Mouse (Mus musculus): Measurements from ENCODE around the gene Rilpl1. TPM values are rescaled to one million over a fixed set of nuclear protein-coding genes. Genes with fewer than 3 reads are reported as not detected.

Rilpl1 gene
- polyA plus RNA-seq, 1 experiment = 3.6 TPM

DNA sequence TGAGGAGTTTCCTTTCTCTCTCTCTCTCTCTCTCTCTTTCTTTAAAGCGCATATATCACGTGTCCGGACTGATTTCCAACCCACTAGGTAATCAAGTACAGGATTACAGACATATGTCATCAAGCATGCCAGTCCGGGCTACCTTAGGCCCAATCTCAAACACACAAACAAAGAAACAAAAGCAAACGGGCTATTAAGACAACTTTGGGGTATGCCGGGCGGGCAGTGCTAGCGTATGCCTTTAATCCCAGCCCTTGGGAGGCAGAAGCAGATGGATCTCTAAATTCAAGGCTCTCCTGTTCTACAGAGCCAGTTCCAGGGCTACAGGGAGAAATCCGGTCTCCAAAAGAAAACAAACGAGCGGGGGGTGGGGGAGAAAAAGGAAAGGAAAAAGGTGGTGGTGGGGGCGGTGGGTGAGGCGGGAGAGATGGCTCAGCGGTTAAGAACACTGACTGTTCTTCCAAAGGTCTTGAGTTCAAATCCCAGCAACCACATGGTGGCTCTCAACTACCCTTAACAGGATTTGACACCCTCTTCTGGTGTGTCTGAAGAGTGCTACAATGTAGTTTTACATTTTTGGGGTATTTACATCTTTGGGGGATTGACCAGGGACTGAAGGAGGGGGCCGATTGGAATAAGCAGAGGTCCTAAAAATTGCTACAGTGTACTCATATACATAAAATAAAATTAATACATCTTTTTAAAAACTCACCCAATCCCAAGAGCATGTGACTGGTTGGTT lies 47.4 kb downstream of the Rilpl1 start:
- Histone ChIP-seq H3K4me3 (ENCODE audit: extremely low read depth, insufficient read depth, insufficient read length) (peak overlapping the region; percentile 71), H3K36me3 (ENCODE audit: control insufficient read depth, insufficient read depth, low read length) (no peaks in the 10 kb centered on the region), H3K4me1 (ENCODE audit: control insufficient read depth, insufficient read depth, insufficient read length) (peaks cover 3% of the 10 kb centered on the region; the same call in 1 of the 2 replicates), H3K27ac (ENCODE audit: insufficient read depth, low read length) (peak overlapping the region; percentile 90), H3K27me3 (ENCODE audit: control insufficient read depth, insufficient read depth, low read length) (no peaks in the 10 kb centered on the region)
- DNase-seq (ENCODE audit: low read depth in 1 of 2, low spot score in 2 of 2) = no peak
- TF ChIP-seq POLR2A (IDR thresholded peaks at IDR 0.05; ENCODE audit: low read depth, low read length) (no peak), CTCF (IDR thresholded peaks at IDR 0.05; ENCODE audit: extremely low read depth, insufficient read depth, insufficient read length, insufficient replicate concordance) (no peak)
- WGBS = 5% methylated on average over 15 of the region's 15 CpGs

- no peak for TF ChIP-seq CTCF (IDR thresholded peaks at IDR 0.05; ENCODE audit: extremely low read depth, insufficient read depth, insufficient read length, insufficient replicate concordance)
- peak; percentile 67 for TF ChIP-seq POLR2A (IDR thresholded peaks at IDR 0.05; ENCODE audit: low read depth, low read length)
- peak; percentile 84 to 92 for DNase-seq (ENCODE audit: low read depth in 1 of 2, low spot score in 2 of 2)
- Histone ChIP-seq H3K36me3 (ENCODE audit: control insufficient read depth, insufficient read depth, low read length) (no peaks in the 10 kb centered on the region), H3K27ac (ENCODE audit: insufficient read depth, low read length) (peak within 1 kb of the TSS; percentile 90), H3K4me1 (ENCODE audit: control insufficient read depth, insufficient read depth, insufficient read length) (peaks cover 7% of the 10 kb centered on the region; the same call in 1 of the 2 replicates), H3K27me3 (ENCODE audit: control insufficient read depth, insufficient read depth, low read length) (no peaks in the 10 kb centered on the region), H3K4me3 (ENCODE audit: extremely low read depth, insufficient read depth, insufficient read length) (peak within 1 kb of the TSS; percentile 75)
- WGBS = 1% methylated on average over 48 of the region's 48 CpGs
Observed at GRCm38 (mm10) chr5:124482966-124483654, 48.1 kb downstream of the Rilpl1 start, which contains the start of gene Snrnp35. Gene Snrnp35 (plus strand): TSS chr5:124483134.

- Histone ChIP-seq H3K4me3 (ENCODE audit: extremely low read depth, insufficient read depth, insufficient read length) (peak overlapping the region; percentile 75), H3K36me3 (ENCODE audit: control insufficient read depth, insufficient read depth, low read length) (no peaks in the 10 kb centered on the region), H3K4me1 (ENCODE audit: control insufficient read depth, insufficient read depth, insufficient read length) (peaks cover 7% of the 10 kb centered on the region; the same call in 1 of the 2 replicates), H3K27me3 (ENCODE audit: control insufficient read depth, insufficient read depth, low read length) (no peaks in the 10 kb centered on the region), H3K27ac (ENCODE audit: insufficient read depth, low read length) (peak overlapping the region; percentile 90)
- no peak for DNase-seq (ENCODE audit: low read depth in 1 of 2, low spot score in 2 of 2)
- WGBS = 3% methylated on average over 13 of the region's 13 CpGs
- TF ChIP-seq CTCF (IDR thresholded peaks at IDR 0.05; ENCODE audit: extremely low read depth, insufficient read depth, insufficient read length, insufficient replicate concordance) (no peak), POLR2A (IDR thresholded peaks at IDR 0.05; ENCODE audit: low read depth, low read length) (no peak)
Observed at GRCm38 (mm10) chr5:124482436-124482965, 48.7 kb downstream of the Rilpl1 start.

DNA sequence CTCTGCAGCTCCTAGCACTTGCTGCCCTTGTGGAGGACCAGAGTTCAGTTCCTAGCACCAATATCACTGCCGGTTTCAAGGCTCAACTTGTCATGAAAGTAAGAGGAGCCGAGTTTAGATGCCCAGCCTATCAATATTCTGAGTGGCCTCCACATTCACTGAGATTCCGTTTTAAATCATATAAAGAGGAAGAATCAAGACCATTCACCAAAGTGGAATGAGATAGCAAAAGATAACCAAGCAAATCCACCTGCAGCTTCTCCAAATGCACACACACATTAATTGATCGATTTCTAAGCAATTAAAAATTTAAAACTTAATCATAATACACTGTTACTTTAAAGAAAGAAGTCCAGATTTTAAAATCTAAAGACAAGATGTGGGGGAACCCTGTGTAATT lies 49.5 kb downstream of the Rilpl1 start:
- peaks cover 9% of the 10 kb centered on the region; the same call in 1 of the 2 replicates for H3K4me1 ChIP-seq (ENCODE audit: control insufficient read depth, insufficient read depth, insufficient read length)
- no peak overlapping the region for H3K27ac ChIP-seq (ENCODE audit: insufficient read depth, low read length)
- no peak overlapping the region for H3K4me3 ChIP-seq (ENCODE audit: extremely low read depth, insufficient read depth, insufficient read length)
- no peaks in the 10 kb centered on the region for H3K27me3 ChIP-seq (ENCODE audit: control insufficient read depth, insufficient read depth, low read length)
- H3K36me3 ChIP-seq (ENCODE audit: control insufficient read depth, insufficient read depth, low read length) = no peaks in the 10 kb centered on the region
- WGBS = 84% methylated on average over 4 of the region's 4 CpGs
- DNase-seq (ENCODE audit: low read depth in 1 of 2, low spot score in 2 of 2) = no peak
- TF ChIP-seq CTCF (IDR thresholded peaks at IDR 0.05; ENCODE audit: extremely low read depth, insufficient read depth, insufficient read length, insufficient replicate concordance) = no peak
- TF ChIP-seq POLR2A (IDR thresholded peaks at IDR 0.05; ENCODE audit: low read depth, low read length) = no peak

DNA sequence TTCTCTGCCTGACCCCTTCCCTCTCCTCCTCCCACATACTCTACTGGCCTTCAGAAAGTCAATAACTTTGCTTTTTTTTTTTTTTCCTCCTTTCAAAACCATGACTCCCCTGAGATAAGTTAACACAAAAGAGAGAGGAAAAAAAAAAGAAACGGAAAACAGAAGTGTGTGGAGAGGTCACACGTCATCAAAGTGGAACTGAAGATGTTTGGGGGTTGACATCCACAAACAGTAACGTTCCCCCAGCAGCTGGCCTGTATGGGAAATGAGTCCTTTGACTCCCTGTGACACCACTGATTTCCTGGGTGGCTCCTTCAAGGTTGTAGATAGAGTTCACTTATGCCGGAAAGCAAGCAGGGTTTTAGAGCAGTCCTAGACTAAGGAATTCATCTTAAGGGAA lies 51.1 kb downstream of the Rilpl1 start:
- WGBS = 23% methylated on average over 4 of the region's 4 CpGs
- no peak overlapping the region for H3K4me3 ChIP-seq (ENCODE audit: extremely low read depth, insufficient read depth, insufficient read length)
- H3K4me1 ChIP-seq (ENCODE audit: control insufficient read depth, insufficient read depth, insufficient read length) = peaks cover 9% of the 10 kb centered on the region; the same call in 1 of the 2 replicates
- H3K27ac ChIP-seq (ENCODE audit: insufficient read depth, low read length) = peak overlapping the region; percentile 56
- TF ChIP-seq POLR2A (IDR thresholded peaks at IDR 0.05; ENCODE audit: low read depth, low read length) (no peak), CTCF (IDR thresholded peaks at IDR 0.05; ENCODE audit: extremely low read depth, insufficient read depth, insufficient read length, insufficient replicate concordance) (no peak)
- H3K36me3 ChIP-seq (ENCODE audit: control insufficient read depth, insufficient read depth, low read length) = no peaks in the 10 kb centered on the region
- peak; percentile 17 to 72 for DNase-seq (ENCODE audit: low read depth in 1 of 2, low spot score in 2 of 2)
- H3K27me3 ChIP-seq (ENCODE audit: control insufficient read depth, insufficient read depth, low read length) = no peaks in the 10 kb centered on the region

- DNase-seq (ENCODE audit: low read depth in 1 of 2, low spot score in 2 of 2) = no peak
- 66% methylated on average over 1 of the region's 1 CpGs for WGBS
- H3K4me3 ChIP-seq (ENCODE audit: extremely low read depth, insufficient read depth, insufficient read length) = no peak overlapping the region
- no peaks in the 10 kb centered on the region for H3K36me3 ChIP-seq (ENCODE audit: control insufficient read depth, insufficient read depth, low read length)
- H3K27me3 ChIP-seq (ENCODE audit: control insufficient read depth, insufficient read depth, low read length) = no peaks in the 10 kb centered on the region
- H3K27ac ChIP-seq (ENCODE audit: insufficient read depth, low read length) = peak overlapping the region; percentile 88
- peaks cover 9% of the 10 kb centered on the region; the same call in 1 of the 2 replicates for H3K4me1 ChIP-seq (ENCODE audit: control insufficient read depth, insufficient read depth, insufficient read length)
- TF ChIP-seq CTCF (IDR thresholded peaks at IDR 0.05; ENCODE audit: extremely low read depth, insufficient read depth, insufficient read length, insufficient replicate concordance) (no peak), POLR2A (IDR thresholded peaks at IDR 0.05; ENCODE audit: low read depth, low read length) (no peak)
Observed at GRCm38 (mm10) chr5:124478873-124479204, 52.4 kb downstream of the Rilpl1 start.

Data from spleen, adult 2 months (tissue).